Mouse (Mus musculus) myocyte (in vitro differentiated cells): Measurements from ENCODE around the gene Cdh3.

ENCODE experiments used
- CEBPB ChIP-seq: IDR thresholded peaks from 2 replicates; pipeline ENCODE4 v1.6.1; 2011; ENCODE audit warnings: mild to moderate bottlenecking, moderate library complexity; ENCODE audit not compliant: poor library complexity, insufficient read depth, severe bottlenecking
- MAX ChIP-seq: IDR thresholded peaks from one replicate; pipeline ENCODE4 v1.6.1; 2011; ENCODE audit warnings: low read depth, mild to moderate bottlenecking, control low read depth
- MYOD1 ChIP-seq, 3 experiments: IDR thresholded peaks; one replicate each; pipeline ENCODE4 v1.6.1; 2011; ENCODE audit warnings: control low read depth in 2 of 3, low read depth in 2 of 3, mild to moderate bottlenecking in 2 of 3, moderate library complexity in 1 of 3; ENCODE audit not compliant: insufficient read length in 2 of 3, control insufficient read depth in 1 of 3
- MYOG ChIP-seq, 3 experiments: IDR thresholded peaks; one replicate each; pipeline ENCODE4 v1.6.1; 2011; ENCODE audit warnings: control low read depth in 2 of 3, low read depth in 2 of 3, mild to moderate bottlenecking in 2 of 3; ENCODE audit not compliant: insufficient read length in 2 of 3, control insufficient read depth in 1 of 3, insufficient read depth in 1 of 3
- POLR2A ChIP-seq: IDR thresholded peaks from one replicate; pipeline ENCODE4 v1.6.1; 2011; ENCODE audit warnings: low read depth, mild to moderate bottlenecking, control low read depth, moderate library complexity; ENCODE audit not compliant: insufficient read length
- POLR2AphosphoS2 ChIP-seq: IDR thresholded peaks from one replicate; pipeline ENCODE4 v1.6.1; 2011; ENCODE audit warnings: low read depth, control low read depth; ENCODE audit not compliant: insufficient read length
- REST ChIP-seq: IDR thresholded peaks from one replicate; pipeline ENCODE4 v1.6.1; 2011; ENCODE audit warnings: mild to moderate bottlenecking, control low read depth, moderate library complexity; ENCODE audit not compliant: insufficient read depth, insufficient read length
- USF1 ChIP-seq: IDR thresholded peaks from one replicate; pipeline ENCODE4 v1.6.1; 2011; ENCODE audit warnings: low read depth, mild to moderate bottlenecking, control low read depth, moderate library complexity

- TF ChIP-seq CEBPB = no peak
- no peak for TF ChIP-seq MYOD1 (IDR thresholded peaks at IDR 0.05; ENCODE audit: control insufficient read depth in 1 of 3, insufficient read length in 2 of 3, low read depth in 2 of 3)
- TF ChIP-seq POLR2A = no peak
- TF ChIP-seq USF1 = no peak
- TF ChIP-seq MYOG (IDR thresholded peaks at IDR 0.05; ENCODE audit: control insufficient read depth in 1 of 3, insufficient read depth in 1 of 3, insufficient read length in 2 of 3, low read depth in 2 of 3) = no peak
- no peak for TF ChIP-seq REST
- no peak for TF ChIP-seq MAX
- no peak for TF ChIP-seq POLR2AphosphoS2
These were observed 49.2 kb downstream of the Cdh3 start for GRCm38 (mm10) chr8:106559844-106560243.
